Mouse (Mus musculus) hindbrain, embryonic 15.5 days (tissue): ENCODE measurements around the gene Ccnd3. TPM values are rescaled to one million over a fixed set of nuclear protein-coding genes. Genes with fewer than 3 reads are reported as not detected.

Experiments used
- ATAC-seq: fragments of 200-750 bp; cut with Nextera tagmentation; 2 replicates; pipeline ENCODE4 v1.8.0; 2017; ENCODE audit warnings: low read depth, moderate number of reproducible peaks, moderate TSS enrichment; ENCODE audit not compliant: low FRiP score
- H3K27ac ChIP-seq: fragments of 300-500 bp; sonication (generic); replicated peaks from 2 replicates; pipeline ENCODE4 v1.5.1; 2015; ENCODE audit warnings: mild to moderate bottlenecking, inconsistent platforms
- H3K27me3 ChIP-seq: fragments of 300-500 bp; sonication (generic); 2 replicates; pipeline ENCODE4 v1.6.1; 2015; ENCODE audit warnings: control low read depth, inconsistent platforms
- H3K36me3 ChIP-seq: fragments of 300-500 bp; sonication (generic); 2 replicates; pipeline ENCODE4 v1.6.1; 2015; ENCODE audit warnings: control low read depth, inconsistent platforms
- H3K4me1 ChIP-seq: fragments of 300-500 bp; sonication (generic); replicated peaks from 2 replicates; pipeline ENCODE4 v1.6.1; 2015; ENCODE audit warnings: control low read depth, inconsistent platforms
- H3K4me2 ChIP-seq: fragments of 300-500 bp; sonication (generic); 2 replicates; pipeline ENCODE4 v1.6.1; 2015; ENCODE audit warnings: moderate library complexity, mild to moderate bottlenecking, inconsistent platforms
- H3K4me3 ChIP-seq: fragments of 300-500 bp; sonication (generic); 2 replicates; pipeline ENCODE4 v1.5.1; 2015; ENCODE audit warnings: mild to moderate bottlenecking, inconsistent platforms
- H3K9ac ChIP-seq: fragments of 300-500 bp; sonication (generic); 2 replicates; pipeline ENCODE4 v1.6.1; 2015; ENCODE audit warnings: inconsistent platforms
- H3K9me3 ChIP-seq: fragments of 300-500 bp; sonication (generic); 2 replicates; pipeline ENCODE4 v1.6.1; 2016; ENCODE audit warnings: control low read depth, inconsistent platforms
- WGBS: fragments of 180-500 bp; shearing (Covaris S2); methylation state at CpG from one replicate; pipeline ENCODE4 v1.1.7; 2015; 5-methylcytosine and 5-hydroxymethylcytosine counted together
- polyA plus RNA-seq: library from polyadenylated mRNA; unstranded; fragments of >200 nt; fragmentation: Nextera tagmentation; extraction: Ambion mirVana; gene quantifications from 2 replicates; pipeline ENCODE4 v1.2.1, GENCODE M21; 2015

Ccnd3 gene
- polyA plus RNA-seq, 1 experiment from 2014 or later, result 91.0 TPM

DNA sequence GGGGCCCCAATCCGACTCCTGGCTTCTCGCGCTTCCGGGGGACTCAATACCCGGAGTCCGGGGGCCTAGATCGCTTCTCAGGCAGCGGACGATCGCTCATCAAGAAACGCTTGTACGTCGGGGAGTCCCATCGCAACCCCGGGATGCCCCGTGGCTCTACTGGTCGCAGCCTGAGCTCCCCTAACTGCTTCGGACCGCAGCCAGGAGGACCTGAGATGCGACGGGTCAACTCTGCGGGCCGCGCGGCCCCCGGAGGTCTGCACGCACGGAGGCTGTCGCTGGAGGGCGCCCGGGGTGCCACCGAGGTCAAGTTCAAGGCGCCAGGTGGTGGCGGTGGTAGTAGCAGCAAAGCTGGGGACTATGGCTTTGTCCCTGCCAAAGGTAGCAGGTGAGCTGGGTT lies 36.4 kb upstream of the Ccnd3 start:
- H3K4me2 ChIP-seq, result peak overlapping the region; percentile 19; the same call in 1 of the 2 replicates
- H3K36me3 ChIP-seq, result no peaks in the 10 kb centered on the region
- no peaks in the 10 kb centered on the region for H3K4me1 ChIP-seq
- peak overlapping the region; percentile 12; the same call in 1 of the 2 replicates for H3K4me3 ChIP-seq
- whole genome bisulfite sequencing, result 5% methylated on average over 34 of the region's 34 CpGs
- H3K27ac ChIP-seq, result no peak overlapping the region
- H3K9ac ChIP-seq, result no peak overlapping the region
- peaks cover 26% of the 10 kb centered on the region for H3K27me3 ChIP-seq
- ATAC-seq, result no peak
- no peaks in the 10 kb centered on the region for H3K9me3 ChIP-seq

DNA sequence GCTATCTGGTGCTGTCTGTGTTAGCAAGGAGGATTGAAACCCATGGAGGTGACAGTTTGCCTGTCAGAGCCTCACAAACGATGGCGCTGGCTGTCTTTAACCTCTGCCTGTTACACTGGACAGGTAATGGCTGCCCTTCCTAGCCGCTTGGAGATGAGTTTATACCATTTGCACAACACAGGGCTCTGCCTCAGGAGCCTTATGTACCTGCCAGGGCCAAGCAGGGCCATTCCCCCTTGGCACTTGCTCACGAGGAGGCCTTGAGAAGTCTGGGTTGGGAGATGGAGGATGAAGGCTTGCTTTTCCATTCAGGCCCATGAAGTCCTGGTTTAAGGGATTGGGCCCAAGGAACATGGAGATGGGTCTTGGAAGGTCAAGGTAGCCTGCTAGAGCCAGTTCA lies 35.2 kb upstream of the Ccnd3 start:
- Histone ChIP-seq H3K27me3 (peaks cover 26% of the 10 kb centered on the region), H3K9ac (no peak overlapping the region), H3K4me1 (no peaks in the 10 kb centered on the region), H3K4me3 (no peak overlapping the region), H3K27ac (no peak overlapping the region), H3K9me3 (no peaks in the 10 kb centered on the region), H3K4me2 (no peak overlapping the region), H3K36me3 (no peaks in the 10 kb centered on the region)
- no peak for ATAC-seq
- 83% methylated on average over 4 of the region's 4 CpGs for WGBS

DNA sequence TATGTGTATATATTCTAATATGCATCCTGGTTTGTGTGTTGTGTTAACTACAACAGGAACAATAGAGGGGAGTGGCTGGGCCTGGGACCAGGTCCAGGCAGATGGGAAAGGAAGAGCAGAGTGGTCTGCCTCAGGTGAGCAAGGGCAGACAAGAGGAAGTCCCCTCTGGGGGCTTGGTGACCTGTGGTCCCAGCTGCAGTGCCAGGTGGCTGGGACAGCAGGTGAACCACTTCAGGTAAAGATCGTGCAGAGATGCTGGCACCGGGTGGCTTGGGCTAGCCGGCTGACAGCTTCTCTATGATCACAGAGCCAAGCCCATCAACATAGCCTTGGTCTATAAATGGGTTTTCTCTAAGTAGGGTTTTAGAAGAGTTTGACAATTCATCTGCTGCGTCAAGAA lies 34.7 kb upstream of the Ccnd3 start:
- no peak overlapping the region for H3K9ac ChIP-seq
- H3K4me1 ChIP-seq, result no peaks in the 10 kb centered on the region
- H3K36me3 ChIP-seq, result no peaks in the 10 kb centered on the region
- 91% methylated on average over 4 of the region's 4 CpGs for WGBS
- H3K4me3 ChIP-seq, result no peak overlapping the region
- H3K27ac ChIP-seq, result no peak overlapping the region
- no peak overlapping the region for H3K4me2 ChIP-seq
- no peak for ATAC-seq
- H3K27me3 ChIP-seq, result peaks cover 26% of the 10 kb centered on the region
- no peaks in the 10 kb centered on the region for H3K9me3 ChIP-seq

- no peak overlapping the region for H3K9ac ChIP-seq
- no peak overlapping the region for H3K4me2 ChIP-seq
- no peaks in the 10 kb centered on the region for H3K36me3 ChIP-seq
- WGBS, result 66% methylated on average over 5 of the region's 5 CpGs
- no peak for ATAC-seq
- H3K9me3 ChIP-seq, result no peaks in the 10 kb centered on the region
- H3K4me1 ChIP-seq, result no peaks in the 10 kb centered on the region
- peaks cover 26% of the 10 kb centered on the region for H3K27me3 ChIP-seq
- no peak overlapping the region for H3K27ac ChIP-seq
- H3K4me3 ChIP-seq, result no peak overlapping the region
Measured at GRCm38 (mm10) chr17:47470686-47471085, 34.2 kb upstream of the Ccnd3 start.

- no peaks in the 10 kb centered on the region for H3K4me1 ChIP-seq
- H3K27me3 ChIP-seq, result peaks cover 15% of the 10 kb centered on the region
- H3K4me2 ChIP-seq, result no peak overlapping the region
- WGBS, result 55% methylated on average over 15 of the region's 15 CpGs
- no peak overlapping the region for H3K27ac ChIP-seq
- no peaks in the 10 kb centered on the region for H3K9me3 ChIP-seq
- H3K36me3 ChIP-seq, result no peaks in the 10 kb centered on the region
- ATAC-seq, result no peak
- H3K9ac ChIP-seq, result no peak overlapping the region
- H3K4me3 ChIP-seq, result no peak overlapping the region
Measured at GRCm38 (mm10) chr17:47472435-47473350, 32.2 kb upstream of the Ccnd3 start.

DNA sequence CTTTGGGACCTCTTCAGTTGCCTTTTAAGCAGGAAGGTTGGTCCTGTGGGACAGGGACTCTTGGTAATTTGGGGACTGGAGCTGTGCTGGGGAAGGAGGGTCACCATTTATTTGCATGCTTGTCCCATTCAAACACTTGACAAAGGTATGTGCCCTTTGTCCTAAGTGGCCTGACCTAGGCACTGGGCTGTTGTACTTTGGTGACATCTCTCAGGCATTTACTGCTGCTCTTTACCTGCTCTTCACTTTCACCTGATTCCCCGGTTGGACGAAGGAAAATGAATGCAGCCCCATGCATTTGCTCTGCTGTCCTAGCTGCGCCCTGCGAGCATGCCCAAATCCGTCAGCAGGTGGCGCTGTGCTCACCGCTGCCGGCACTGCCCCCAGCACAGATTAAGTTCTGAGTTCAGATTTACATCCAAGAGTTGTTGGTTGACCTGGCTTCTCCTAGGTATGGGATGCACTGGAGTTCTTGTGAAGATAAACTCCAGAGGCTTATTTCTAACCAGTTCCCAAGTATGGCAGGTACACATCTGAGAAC lies 31.3 kb upstream of the Ccnd3 start:
- Histone ChIP-seq H3K9ac (no peak overlapping the region), H3K4me1 (no peaks in the 10 kb centered on the region), H3K27ac (no peak overlapping the region)

GRCm38 (mm10) chr17:47474250-47474649 lies 30.6 kb upstream of the Ccnd3 start:
- H3K9me3 ChIP-seq, result no peaks in the 10 kb centered on the region
- no peak overlapping the region for H3K27ac ChIP-seq
- H3K9ac ChIP-seq, result no peak overlapping the region
- H3K4me3 ChIP-seq, result no peak overlapping the region
- WGBS, result 75% methylated on average over 4 of the region's 4 CpGs
- no peaks in the 10 kb centered on the region for H3K36me3 ChIP-seq
- no peak overlapping the region for H3K4me2 ChIP-seq
- H3K4me1 ChIP-seq, result no peaks in the 10 kb centered on the region
- ATAC-seq, result no peak
- no peaks in the 10 kb centered on the region for H3K27me3 ChIP-seq

More for the DNA sequence above, 31.3 kb upstream of the Ccnd3 start:
- H3K4me3 ChIP-seq, result no peak overlapping the region
- ATAC-seq, result no peak
- H3K27me3 ChIP-seq, result peaks cover 7% of the 10 kb centered on the region
- no peak overlapping the region for H3K4me2 ChIP-seq
- WGBS, result 16% methylated on average over 8 of the region's 8 CpGs
- H3K9me3 ChIP-seq, result no peaks in the 10 kb centered on the region
- no peaks in the 10 kb centered on the region for H3K36me3 ChIP-seq

- Histone ChIP-seq H3K4me3 (no peak overlapping the region), H3K27ac (no peak overlapping the region), H3K9ac (no peak overlapping the region), H3K4me1 (no peaks in the 10 kb centered on the region), H3K4me2 (no peak overlapping the region), H3K36me3 (no peaks in the 10 kb centered on the region), H3K27me3 (no peaks in the 10 kb centered on the region), H3K9me3 (no peaks in the 10 kb centered on the region)
- 93% methylated on average over 4 of the region's 4 CpGs for WGBS
- no peak for ATAC-seq
Measured at GRCm38 (mm10) chr17:47475181-47475580, 29.7 kb upstream of the Ccnd3 start.

- H3K4me1 ChIP-seq, result no peaks in the 10 kb centered on the region
- no peak overlapping the region for H3K4me2 ChIP-seq
- no peaks in the 10 kb centered on the region for H3K27me3 ChIP-seq
- ATAC-seq, result no peak
- no peaks in the 10 kb centered on the region for H3K9me3 ChIP-seq
- H3K4me3 ChIP-seq, result no peak overlapping the region
- H3K9ac ChIP-seq, result no peak overlapping the region
- no peaks in the 10 kb centered on the region for H3K36me3 ChIP-seq
- WGBS, result 61% methylated on average over 3 of the region's 3 CpGs
- no peak overlapping the region for H3K27ac ChIP-seq
Measured at GRCm38 (mm10) chr17:47475714-47476113, 29.1 kb upstream of the Ccnd3 start.

GRCm38 (mm10) chr17:47479887-47480286 lies 25.0 kb upstream of the Ccnd3 start:
- no peak for ATAC-seq
- H3K9me3 ChIP-seq, result no peaks in the 10 kb centered on the region
- no peak overlapping the region for H3K27ac ChIP-seq
- H3K4me2 ChIP-seq, result no peak overlapping the region
- H3K9ac ChIP-seq, result no peak overlapping the region
- no peaks in the 10 kb centered on the region for H3K4me1 ChIP-seq
- no peak overlapping the region for H3K4me3 ChIP-seq
- H3K36me3 ChIP-seq, result no peaks in the 10 kb centered on the region
- no peaks in the 10 kb centered on the region for H3K27me3 ChIP-seq
- 83% methylated on average over 3 of the region's 3 CpGs for WGBS

DNA sequence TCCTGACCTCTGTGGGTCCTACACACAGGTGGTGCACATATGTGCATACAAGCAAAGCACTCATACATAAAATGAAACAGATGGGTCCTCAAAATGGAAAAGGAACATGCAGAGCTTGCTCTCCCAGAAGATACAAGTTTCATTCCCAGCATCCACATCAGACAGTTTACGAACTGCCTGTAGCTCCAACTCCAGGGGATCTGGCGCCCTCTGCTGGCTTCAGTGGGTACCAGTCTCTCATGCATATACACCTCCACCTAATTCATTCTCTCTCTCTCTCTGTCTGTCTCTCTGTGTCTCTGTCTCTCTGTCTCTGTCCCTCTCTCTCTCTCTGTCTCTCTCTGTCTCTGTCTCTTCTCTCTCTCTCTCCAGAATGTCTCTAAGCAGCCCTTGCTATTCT lies 22.4 kb upstream of the Ccnd3 start:
- Histone ChIP-seq H3K9me3 (no peaks in the 10 kb centered on the region), H3K4me3 (no peak overlapping the region), H3K27me3 (no peaks in the 10 kb centered on the region), H3K36me3 (no peaks in the 10 kb centered on the region), H3K27ac (no peak overlapping the region), H3K4me2 (no peak overlapping the region), H3K4me1 (no peaks in the 10 kb centered on the region), H3K9ac (no peak overlapping the region)
- 43% methylated on average over 2 of the region's 2 CpGs for WGBS
- ATAC-seq, result no peak

DNA sequence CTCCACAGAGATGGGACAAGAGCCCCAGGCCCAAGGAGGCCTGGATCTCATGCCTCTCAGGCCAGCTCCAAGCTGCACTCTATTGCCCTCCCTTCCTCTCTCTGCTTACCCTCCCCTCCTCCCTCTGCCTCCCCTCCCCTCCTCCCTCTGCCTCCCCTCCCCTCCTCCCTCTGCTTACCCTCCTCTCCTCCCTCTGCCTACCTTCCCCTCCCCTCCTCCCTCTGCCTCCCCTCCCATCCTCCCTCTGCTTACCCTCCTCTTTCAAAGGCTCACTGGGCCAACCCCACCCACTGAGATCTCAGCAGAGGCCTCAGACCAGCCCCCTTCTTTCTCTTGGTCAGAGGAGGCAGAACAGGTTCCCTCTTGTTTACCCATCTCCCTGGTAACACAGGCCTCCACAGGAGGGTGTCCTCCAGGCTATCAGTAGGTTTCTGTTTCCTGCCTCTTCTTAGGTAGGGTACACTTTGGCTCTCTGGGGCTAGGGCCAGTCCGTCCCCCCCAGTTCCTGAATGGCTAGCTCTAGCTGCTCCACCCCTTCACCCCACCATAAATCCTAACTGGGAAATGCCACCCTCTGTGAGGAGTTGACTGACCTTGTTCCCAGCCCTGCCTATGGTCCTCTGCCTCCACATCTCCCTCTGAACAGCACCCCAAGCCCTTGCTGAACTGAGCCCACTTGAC lies 20.5 kb upstream of the Ccnd3 start:
- H3K9ac ChIP-seq, result no peak overlapping the region
- H3K4me3 ChIP-seq, result no peak overlapping the region
- H3K36me3 ChIP-seq, result peaks cover 4% of the 10 kb centered on the region; the same call in 1 of the 2 replicates
- WGBS, result 9% methylated on average over 1 of the region's 1 CpGs
- no peaks in the 10 kb centered on the region for H3K4me1 ChIP-seq
- H3K9me3 ChIP-seq, result no peaks in the 10 kb centered on the region
- no peak overlapping the region for H3K4me2 ChIP-seq
- peak; percentile 61; the same call in 1 of the 2 replicates for ATAC-seq
- no peaks in the 10 kb centered on the region for H3K27me3 ChIP-seq
- H3K27ac ChIP-seq, result no peak overlapping the region
